Mouse (Mus musculus) cerebellum, adult 9-11 months (tissue): ENCODE measurements around the gene Gm21969.

Source experiments
- DNase-seq: peaks from one replicate; pipeline ENCODE4 v3.0.0; 2022

Gm21969 gene

GRCm38 (mm10) chr4:139669847-139670246 lies 66.9 kb downstream of the Gm21969 start:
- peak; percentile 52 for DNase-seq

- no peak for DNase-seq
These were observed 72.7 kb downstream of the Gm21969 start for GRCm38 (mm10) chr4:139675696-139676095.

GRCm38 (mm10) chr4:139683728-139684638 lies 81.0 kb downstream of the Gm21969 start:
- no peak for DNase-seq

- DNase-seq, result peak; percentile 12
These were observed 81.6 kb downstream of the Gm21969 start for GRCm38 (mm10) chr4:139684639-139685017.

GRCm38 (mm10) chr4:139688058-139688457 lies 85.1 kb downstream of the Gm21969 start:
- DNase-seq, result no peak

- DNase-seq, result no peak
These were observed 86.8 kb downstream of the Gm21969 start for GRCm38 (mm10) chr4:139689627-139690269.

GRCm38 (mm10) chr4:139693315-139693714 lies 90.3 kb downstream of the Gm21969 start:
- DNase-seq, result no peak

GRCm38 (mm10) chr4:139697755-139698154 lies 94.8 kb downstream of the Gm21969 start:
- no peak for DNase-seq

- DNase-seq, result no peak
These were observed 95.6 kb downstream of the Gm21969 start for GRCm38 (mm10) chr4:139698602-139699001.

- DNase-seq, result no peak
These were observed 99.9 kb downstream of the Gm21969 start for GRCm38 (mm10) chr4:139702914-139703313.

- no peak for DNase-seq
These were observed 100.5 kb downstream of the Gm21969 start for GRCm38 (mm10) chr4:139703468-139703867.

GRCm38 (mm10) chr4:139705986-139706385 lies 103.0 kb downstream of the Gm21969 start:
- no peak for DNase-seq

- DNase-seq, result no peak
These were observed 107.7 kb downstream of the Gm21969 start for GRCm38 (mm10) chr4:139710467-139711334.
